Mouse (Mus musculus) kidney, adult 2 months (tissue): ENCODE results near the gene Scn10a. TPM values are rescaled to one million over a fixed set of nuclear protein-coding genes. Genes with fewer than 3 reads are reported as not detected.

Experiments
- DNase-seq: peaks from one replicate; pipeline ENCODE4 v3.0.0; 2021
- H3K27ac ChIP-seq: fragments of 200-500 bp; 2 replicates; pipeline ENCODE4 v1.5.1; 2012; ENCODE audit warnings: low read depth, low read length, control low read depth, inconsistent platforms; ENCODE audit not compliant: insufficient read depth
- H3K27me3 ChIP-seq: fragments of 200-500 bp; replicated peaks from 2 replicates; pipeline ENCODE4 v1.6.1; 2012; ENCODE audit warnings: mild to moderate bottlenecking, moderate library complexity, low read length, inconsistent platforms; ENCODE audit not compliant: control insufficient read depth, insufficient read depth
- H3K36me3 ChIP-seq: fragments of 200-500 bp; 2 replicates; pipeline ENCODE4 v1.6.1; 2012; ENCODE audit warnings: mild to moderate bottlenecking, moderate library complexity, low read length, inconsistent platforms; ENCODE audit not compliant: control insufficient read depth, insufficient read depth
- H3K4me1 ChIP-seq: fragments of 200-500 bp; 2 replicates; pipeline ENCODE4 v1.6.1; 2011; ENCODE audit warnings: low read length; ENCODE audit not compliant: control insufficient read depth, insufficient read depth
- H3K4me3 ChIP-seq: fragments of 200-500 bp; 2 replicates; pipeline ENCODE4 v1.5.1; 2011; ENCODE audit warnings: mild to moderate bottlenecking, low read depth, low read length, control low read depth; ENCODE audit not compliant: insufficient read depth
- CTCF ChIP-seq: fragments of 200-500 bp; conservative IDR thresholded peaks from 2 replicates; pipeline ENCODE4 v1.5.1; 2011; ENCODE audit warnings: low read depth, mild to moderate bottlenecking, control low read depth, low read length, moderate library complexity, mixed read lengths; ENCODE audit not compliant: insufficient read depth, insufficient read length
- POLR2A ChIP-seq: fragments of 200-500 bp; IDR thresholded peaks from one replicate; pipeline ENCODE4 v1.6.1; 2011; ENCODE audit warnings: low read depth, low read length, control low read depth
- WGBS: fragments of 180-500 bp; shearing (Covaris S2); methylation state at CpG from one replicate; pipeline ENCODE4 v1.1.7; 2018; 5-methylcytosine and 5-hydroxymethylcytosine counted together
- polyA plus RNA-seq: library from polyadenylated mRNA; depleted of rRNA; stranded (reverse); fragments of >200 nt; gene quantifications from 2 replicates; pipeline ENCODE4 v1.2.3, GENCODE M21; 2012

The Scn10a gene
- polyA plus RNA-seq, 1 experiment, result not detected

GRCm38 (mm10) chr9:119641985-119642384 lies 77.1 kb downstream of the Scn10a start:
- 83% methylated on average over 6 of the region's 6 CpGs for WGBS
- H3K27me3 ChIP-seq, result 0 out of 2 replicates have a peak, but pooled peaks cover 1% of the 10 kb centered on the region

GRCm38 (mm10) chr9:119634216-119634843 lies 84.8 kb downstream of the Scn10a start:
- Histone ChIP-seq H3K36me3 (no peaks in the 10 kb centered on the region), H3K4me1 (no peaks in the 10 kb centered on the region), H3K4me3 (no peak overlapping the region), H3K27ac (no peak overlapping the region), H3K27me3 (no peaks in the 10 kb centered on the region)
- 52% methylated on average over 11 of the region's 11 CpGs for WGBS
- no peak for DNase-seq
- TF ChIP-seq POLR2A, result no peak
- TF ChIP-seq CTCF, result no peak

More at GRCm38 (mm10) chr9:119641985-119642384, 77.1 kb downstream of the Scn10a start:
- H3K4me3 ChIP-seq, result no peak overlapping the region
- no peaks in the 10 kb centered on the region for H3K4me1 ChIP-seq
- no peak for DNase-seq
- no peak overlapping the region for H3K27ac ChIP-seq
- TF ChIP-seq POLR2A, result no peak
- TF ChIP-seq CTCF, result no peak
- H3K36me3 ChIP-seq, result no peaks in the 10 kb centered on the region

- Histone ChIP-seq H3K4me3 (no peak overlapping the region), H3K36me3 (no peaks in the 10 kb centered on the region), H3K27me3 (no peaks in the 10 kb centered on the region), H3K4me1 (no peaks in the 10 kb centered on the region), H3K27ac (no peak overlapping the region)
- DNase-seq, result no peak
- 74% methylated on average over 5 of the region's 5 CpGs for WGBS
- TF ChIP-seq POLR2A, result no peak
- no peak for TF ChIP-seq CTCF
Observed at GRCm38 (mm10) chr9:119633475-119633874, 85.6 kb downstream of the Scn10a start.

- 12% methylated on average over 12 of the region's 12 CpGs for WGBS
- no peak overlapping the region for H3K4me3 ChIP-seq
- H3K4me1 ChIP-seq, result no peaks in the 10 kb centered on the region
- H3K27ac ChIP-seq, result no peak overlapping the region
- DNase-seq, result no peak
- H3K27me3 ChIP-seq, result no peaks in the 10 kb centered on the region
- TF ChIP-seq CTCF (no peak), POLR2A (no peak)
- no peaks in the 10 kb centered on the region for H3K36me3 ChIP-seq
Observed at GRCm38 (mm10) chr9:119632801-119633200, 86.3 kb downstream of the Scn10a start.

- Histone ChIP-seq H3K27me3 (no peaks in the 10 kb centered on the region), H3K27ac (no peak overlapping the region), H3K4me3 (no peak overlapping the region), H3K4me1 (no peaks in the 10 kb centered on the region), H3K36me3 (no peaks in the 10 kb centered on the region)
- TF ChIP-seq CTCF (no peak), POLR2A (no peak)
- DNase-seq, result peak; percentile 10
- WGBS, result 9% methylated on average over 15 of the region's 15 CpGs
Observed at GRCm38 (mm10) chr9:119631899-119632533, 87.1 kb downstream of the Scn10a start.

- Histone ChIP-seq H3K27ac (no peak overlapping the region), H3K36me3 (no peaks in the 10 kb centered on the region), H3K4me1 (no peaks in the 10 kb centered on the region), H3K4me3 (no peak overlapping the region), H3K27me3 (no peaks in the 10 kb centered on the region)
- TF ChIP-seq POLR2A (no peak), CTCF (no peak)
- DNase-seq, result no peak
- 19% methylated on average over 13 of the region's 13 CpGs for WGBS
Observed at GRCm38 (mm10) chr9:119631393-119631898, 87.7 kb downstream of the Scn10a start.

- no peaks in the 10 kb centered on the region for H3K27me3 ChIP-seq
- no peak overlapping the region for H3K27ac ChIP-seq
- 65% methylated on average over 8 of the region's 8 CpGs for WGBS
- H3K4me3 ChIP-seq, result no peak overlapping the region
- TF ChIP-seq CTCF (no peak), POLR2A (no peak)
- no peak for DNase-seq
- H3K4me1 ChIP-seq, result no peaks in the 10 kb centered on the region
- no peaks in the 10 kb centered on the region for H3K36me3 ChIP-seq
Observed at GRCm38 (mm10) chr9:119628690-119629268, 90.3 kb downstream of the Scn10a start.
